Mouse (Mus musculus) gastrocnemius, adult 2 months (tissue): ENCODE measurements around the gene Cphx3. TPM values are rescaled to one million over a fixed set of nuclear protein-coding genes. Genes with fewer than 3 reads are reported as not detected.
"Not testable (repeated sequence)": the region's sequence is repeated elsewhere in the genome, so short reads cannot be mapped to it uniquely, and the experiment has no call there.

Experiments used
- DNase-seq: peaks from one replicate; pipeline ENCODE4 v3.0.0; 2022
- H3K27ac ChIP-seq: fragments of 200-600 bp; 2 replicates; pipeline ENCODE4 v1.8.1; 2022; ENCODE audit warnings: mild to moderate bottlenecking
- H3K4me3 ChIP-seq: fragments of 200-600 bp; 2 replicates; pipeline ENCODE4 v1.8.1; 2022; ENCODE audit warnings: mild to moderate bottlenecking, moderate library complexity
- intact Hi-C: fragments of 180-260 bp; cut with DNase I; formaldehyde crosslinking; loops from one replicate; pipeline ENCODE4 v1.15.1; 2025
- long read RNA-seq, 2 experiments: library from polyadenylated mRNA; stranded (forward); transcript quantifications; one replicate each; pipeline ENCODE4 v2.0.0; 2021
- total RNA-seq, 2 experiments: library from RNA; stranded (reverse); gene quantifications; 2 replicates each; pipeline ENCODE4 v1.2.3; 2021

Gene Cphx3
- not detected for total RNA-seq
- long read RNA-seq, experiment 1 = 0 reads
- long read RNA-seq, experiment 2, partial matches to known transcripts = 0 of 2 reads
- long read RNA-seq, experiment 2, other reads (novel, unspliced or antisense) = 2 of 2 reads

- H3K4me3 ChIP-seq, DNase-seq, H3K27ac ChIP-seq, intact Hi-C loops: not testable (repeated sequence)
Measured at GRCm38 (mm10) chr14:26081997-26082396, at the start of gene Cphx3. Cphx3 (plus strand) TSS chr14:26082297.

GRCm38 (mm10) chr14:26034364-26034763 is 47.7 kb upstream of the Cphx3 start:
- H3K27ac ChIP-seq, DNase-seq, H3K4me3 ChIP-seq, intact Hi-C loops: not testable (repeated sequence)

GRCm38 (mm10) chr14:26035439-26035838 is 46.7 kb upstream of the Cphx3 start:
- DNase-seq, H3K4me3 ChIP-seq, H3K27ac ChIP-seq, intact Hi-C loops: not testable (repeated sequence)

- H3K4me3 ChIP-seq, DNase-seq, intact Hi-C loops, H3K27ac ChIP-seq: not testable (repeated sequence)
Measured at GRCm38 (mm10) chr14:26042611-26043010, 39.5 kb upstream of the Cphx3 start, which contains the start of gene Gm9780. Gm9780 (minus strand) TSS chr14:26042711.

- H3K27ac ChIP-seq, DNase-seq, H3K4me3 ChIP-seq, intact Hi-C loops: not testable (repeated sequence)
Measured at GRCm38 (mm10) chr14:26045007-26045406, 37.1 kb upstream of the Cphx3 start.

DNA sequence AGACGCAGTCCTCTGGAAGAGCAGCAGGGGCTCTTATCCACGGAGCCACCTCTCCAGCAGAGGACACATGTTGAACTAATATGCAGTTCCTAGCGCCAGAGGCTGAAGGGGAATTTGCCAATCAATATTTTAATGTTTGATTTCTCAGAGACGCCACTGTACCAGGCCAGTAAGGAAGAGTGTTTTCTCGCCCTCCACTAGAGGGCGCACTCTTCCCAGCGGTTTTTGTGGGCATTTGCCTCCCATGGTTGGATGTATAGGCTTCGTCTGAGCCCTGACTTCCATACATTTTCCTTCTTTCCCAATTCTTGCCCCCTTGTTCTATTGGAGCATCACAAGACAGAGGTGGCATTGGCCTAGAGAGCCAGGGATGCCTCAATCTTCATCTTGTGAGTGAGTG is 35.1 kb upstream of the Cphx3 start:
- H3K27ac ChIP-seq, DNase-seq, intact Hi-C loops, H3K4me3 ChIP-seq: not testable (repeated sequence)

DNA sequence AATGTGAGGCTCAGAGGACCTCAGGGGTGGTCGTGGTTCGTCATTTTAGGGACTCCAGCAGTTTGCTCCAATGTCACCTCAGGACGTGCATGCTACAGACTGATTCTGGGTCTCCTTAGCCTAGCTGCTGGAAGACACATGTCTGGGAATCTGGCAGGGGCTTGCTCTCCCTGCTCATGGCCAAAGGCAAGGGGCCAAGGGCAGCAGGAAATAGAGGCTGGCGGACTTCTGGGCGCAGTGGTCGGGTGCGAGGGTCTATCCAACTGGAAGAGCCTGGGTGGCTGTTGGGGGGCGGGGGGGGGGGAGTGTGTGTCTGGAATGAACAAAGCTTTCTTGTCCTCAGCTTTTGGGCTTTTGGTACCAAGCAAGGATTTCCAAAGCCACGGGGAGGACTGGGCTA is 33.3 kb upstream of the Cphx3 start:
- DNase-seq, intact Hi-C loops, H3K4me3 ChIP-seq, H3K27ac ChIP-seq: not testable (repeated sequence)

GRCm38 (mm10) chr14:26058184-26058583 is 23.9 kb upstream of the Cphx3 start:
- H3K4me3 ChIP-seq, DNase-seq, H3K27ac ChIP-seq, intact Hi-C loops: not testable (repeated sequence)

DNA sequence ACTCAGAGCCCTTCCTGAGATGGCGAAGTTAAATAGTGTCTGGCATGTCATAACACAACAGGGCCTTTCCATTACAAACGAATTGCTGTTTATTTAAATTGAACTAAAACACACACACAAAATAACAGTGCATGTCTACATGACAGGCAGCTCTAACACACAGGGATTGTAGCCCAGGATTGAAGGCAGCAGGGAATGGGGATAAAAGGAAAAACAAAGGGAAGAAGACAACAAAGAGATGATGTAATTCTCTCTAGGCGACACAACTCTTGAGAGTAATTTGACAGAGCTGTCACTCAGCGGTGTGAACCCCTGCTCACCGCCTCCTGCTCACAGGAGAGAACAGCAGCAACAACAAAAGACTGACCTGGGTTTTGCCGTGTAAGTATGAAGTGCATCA is 22.7 kb upstream of the Cphx3 start:
- intact Hi-C loops, DNase-seq, H3K4me3 ChIP-seq, H3K27ac ChIP-seq: not testable (repeated sequence)

DNA sequence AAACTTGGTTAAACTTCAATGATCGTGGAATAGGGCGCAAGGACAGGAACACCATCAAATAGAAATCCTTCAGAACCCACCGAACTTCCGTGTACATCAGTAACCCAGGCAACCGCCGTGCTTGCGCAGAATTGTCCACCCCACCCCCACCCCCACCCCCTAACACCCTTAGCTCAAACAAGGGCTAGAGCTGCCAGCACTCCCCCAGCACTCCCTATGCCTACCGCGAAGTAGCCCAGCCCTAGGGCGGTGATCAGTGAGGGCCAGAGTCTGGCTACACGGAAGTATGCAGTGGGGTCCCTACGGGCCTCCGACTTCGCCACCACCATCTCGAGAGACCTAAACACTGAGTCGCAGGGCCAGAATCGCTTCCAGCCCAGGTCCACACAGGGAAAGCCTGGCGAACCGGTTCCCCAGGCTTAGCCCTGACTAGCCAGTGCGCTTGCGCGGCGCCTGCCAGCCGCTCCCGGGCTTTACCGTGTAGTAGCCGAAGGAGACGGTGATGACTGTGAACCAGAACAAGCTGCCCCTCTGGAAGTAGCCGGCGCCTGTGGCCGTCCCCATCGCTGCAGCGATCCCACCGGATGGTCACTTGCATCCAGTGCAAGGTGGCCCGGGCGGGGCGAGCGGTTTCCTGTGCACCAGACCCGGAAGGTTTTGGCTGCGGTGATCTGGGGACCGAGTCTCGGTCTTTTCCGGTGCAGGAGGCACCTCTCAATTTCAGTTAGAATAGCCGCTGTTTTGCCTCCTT is 15.3 kb upstream of the Cphx3 start:
- intact Hi-C loops, H3K27ac ChIP-seq, DNase-seq, H3K4me3 ChIP-seq: not testable (repeated sequence)

GRCm38 (mm10) chr14:26067325-26067633 is 14.8 kb upstream of the Cphx3 start, which contains the start of gene Tmem254c:
Tmem254c (minus strand) TSS chr14:26067355.
- H3K27ac ChIP-seq, H3K4me3 ChIP-seq, DNase-seq, intact Hi-C loops: not testable (repeated sequence)

DNA sequence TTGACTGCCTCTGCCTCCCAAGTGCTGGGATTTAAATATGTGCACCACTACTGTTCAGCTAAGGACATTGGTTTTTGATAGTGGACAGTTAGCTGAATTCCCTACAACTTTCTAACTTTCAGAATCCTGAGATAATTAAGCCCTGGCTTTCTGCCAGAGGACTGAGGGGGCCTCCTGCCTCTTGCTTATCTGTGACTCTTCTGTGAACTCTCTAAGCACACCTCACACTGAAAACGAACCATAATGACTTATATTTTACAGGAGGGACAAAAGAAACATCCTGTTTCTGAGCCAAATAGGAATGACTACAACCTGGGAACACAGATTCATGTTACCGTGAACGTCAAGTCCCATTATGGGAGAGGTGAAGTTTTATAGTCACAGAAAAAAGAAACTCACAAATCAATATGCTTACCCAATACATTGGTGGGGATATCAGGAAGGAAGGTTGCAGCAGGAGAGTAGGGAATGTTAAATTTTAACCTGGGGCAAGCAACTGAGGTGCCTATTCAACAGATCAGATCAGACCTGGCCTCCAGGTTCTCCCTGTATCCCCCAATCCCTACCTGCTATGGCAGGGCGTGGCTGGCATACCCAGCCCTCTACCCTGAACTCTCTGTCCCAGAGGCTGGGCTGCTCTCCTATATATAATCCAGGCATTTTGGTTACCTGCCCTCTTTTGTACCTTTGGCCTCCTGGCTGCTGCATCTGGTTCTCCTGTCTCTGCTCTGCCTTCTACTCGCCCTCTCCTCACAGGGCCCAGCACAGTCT is 5.3 kb upstream of the Cphx3 start:
- H3K4me3 ChIP-seq, DNase-seq, H3K27ac ChIP-seq, intact Hi-C loops: not testable (repeated sequence)

- intact Hi-C loops, DNase-seq, H3K4me3 ChIP-seq, H3K27ac ChIP-seq: not testable (repeated sequence)
Measured at GRCm38 (mm10) chr14:26081216-26081615, 881 bp upstream of the Cphx3 start, which contains the start of gene Cphx2. Cphx2 (plus strand) TSS chr14:26081516.

DNA sequence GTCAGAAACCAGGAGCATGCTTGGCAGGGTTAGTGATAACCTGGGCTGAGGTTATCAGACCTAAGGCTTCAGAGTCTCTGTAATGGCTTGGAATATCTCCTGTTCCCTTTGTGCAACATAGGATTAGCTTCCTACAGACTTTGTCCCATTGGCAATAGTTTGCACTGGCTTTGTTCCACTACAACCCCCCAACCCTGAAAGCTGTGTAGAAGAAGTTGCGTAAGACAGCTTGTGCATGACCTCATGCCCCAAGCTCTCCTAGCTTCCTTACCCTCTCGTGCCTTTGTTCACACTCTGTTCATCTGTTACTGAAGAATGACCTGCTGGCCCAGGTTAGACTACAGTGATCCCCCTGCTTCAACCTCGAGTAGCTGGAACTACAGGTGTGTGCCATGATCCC is 15.5 kb downstream of the Cphx3 start:
- H3K27ac ChIP-seq, DNase-seq, intact Hi-C loops, H3K4me3 ChIP-seq: not testable (repeated sequence)

DNA sequence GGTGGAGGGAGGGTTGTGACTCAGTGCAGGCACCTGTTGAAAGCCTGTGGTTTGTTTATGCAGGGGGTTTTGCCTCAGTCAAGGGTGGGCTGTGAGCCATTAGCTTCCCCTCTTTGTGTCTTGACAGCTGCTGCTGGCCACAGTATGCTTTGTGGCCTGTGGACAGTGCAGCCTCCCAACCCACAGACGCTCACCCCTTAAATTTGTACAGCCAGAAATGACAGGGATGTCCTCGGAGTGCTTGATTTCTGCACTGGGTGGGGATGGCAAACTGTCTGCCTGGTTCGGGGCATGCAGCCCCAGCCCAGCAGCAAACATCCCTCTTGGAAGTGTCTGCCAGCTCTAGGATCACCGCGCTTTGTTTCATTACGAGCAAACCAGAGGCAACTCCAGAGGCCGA is 36.1 kb downstream of the Cphx3 start, which contains the start of gene Duxbl2:
Gene Duxbl2 (plus strand): TSS at position 200 of the 400 bp plus-strand sequence.
- not testable (repeated sequence) for H3K4me3 ChIP-seq

GRCm38 (mm10) chr14:26118550-26119000 is 36.5 kb downstream of the Cphx3 start:
- DNase-seq, H3K4me3 ChIP-seq, intact Hi-C loops, H3K27ac ChIP-seq: not testable (repeated sequence)

More for the DNA sequence above, 36.1 kb downstream of the Cphx3 start, which contains the start of gene Duxbl2:
- H3K27ac ChIP-seq, intact Hi-C loops, DNase-seq: not testable (repeated sequence)

- H3K27ac ChIP-seq, DNase-seq, intact Hi-C loops, H3K4me3 ChIP-seq: not testable (repeated sequence)
Measured at GRCm38 (mm10) chr14:26119095-26119494, 37.0 kb downstream of the Cphx3 start.

DNA sequence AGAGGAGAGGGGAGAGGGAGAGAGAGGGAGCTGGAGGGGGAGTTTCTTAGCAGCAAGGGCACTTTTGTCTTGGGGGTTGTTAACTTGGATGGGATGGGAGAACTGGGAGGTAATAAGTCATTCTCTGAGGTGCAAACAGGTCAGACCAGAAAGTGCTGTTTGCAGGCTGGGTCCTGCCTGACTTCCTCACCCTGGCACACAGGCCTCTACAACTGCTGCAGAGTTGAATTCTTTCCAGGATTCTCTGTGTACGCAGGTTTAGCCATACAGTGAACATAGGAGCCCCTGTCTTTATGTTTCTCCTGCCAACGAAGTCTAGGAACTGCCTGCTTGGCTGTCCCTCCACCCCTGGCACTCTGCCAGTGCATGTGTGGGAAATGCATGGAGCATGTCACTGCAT is 65.0 kb downstream of the Cphx3 start:
- H3K4me3 ChIP-seq, DNase-seq, H3K27ac ChIP-seq, intact Hi-C loops: not testable (repeated sequence)
